Mouse (Mus musculus) induced T-regulatory cell, adult 2 months (primary cell): ENCODE data around the gene Map3k1.

Experiments used
- DNase-seq: peaks from one replicate; pipeline ENCODE4 v3.0.0-alpha.2; 2012; ENCODE audit warnings: low read depth

Map3k1 gene

GRCm38 (mm10) chr13:111791596-111791995 lies 17.2 kb downstream of the Map3k1 start:
- no peak for DNase-seq

- no peak for DNase-seq
These were observed 19.2 kb downstream of the Map3k1 start for GRCm38 (mm10) chr13:111789420-111790065.

- DNase-seq = no peak
These were observed 19.9 kb downstream of the Map3k1 start for GRCm38 (mm10) chr13:111788882-111789281.

- peak; percentile 90 for DNase-seq
These were observed 20.8 kb downstream of the Map3k1 start for GRCm38 (mm10) chr13:111787857-111788619.

- DNase-seq = no peak
These were observed 22.2 kb downstream of the Map3k1 start for GRCm38 (mm10) chr13:111786584-111786983.

GRCm38 (mm10) chr13:111783451-111783850 lies 25.3 kb downstream of the Map3k1 start:
- DNase-seq = no peak

- DNase-seq = no peak
These were observed 29.3 kb downstream of the Map3k1 start for GRCm38 (mm10) chr13:111779471-111779870.

- peak; percentile 55 for DNase-seq
These were observed 30.2 kb downstream of the Map3k1 start for GRCm38 (mm10) chr13:111778606-111779005.

GRCm38 (mm10) chr13:111777865-111778264 lies 30.9 kb downstream of the Map3k1 start:
- DNase-seq = no peak

GRCm38 (mm10) chr13:111777179-111777578 lies 31.6 kb downstream of the Map3k1 start:
- DNase-seq = peak; percentile 39

GRCm38 (mm10) chr13:111772075-111772474 lies 36.7 kb downstream of the Map3k1 start:
- peak; percentile 65 for DNase-seq

- DNase-seq = peak; percentile 68
These were observed 37.6 kb downstream of the Map3k1 start for GRCm38 (mm10) chr13:111771232-111771631.

GRCm38 (mm10) chr13:111770776-111771175 lies 38.0 kb downstream of the Map3k1 start:
- DNase-seq = no peak

GRCm38 (mm10) chr13:111762526-111762925 lies 46.3 kb downstream of the Map3k1 start:
- DNase-seq = no peak

- DNase-seq = no peak
These were observed 51.8 kb downstream of the Map3k1 start for GRCm38 (mm10) chr13:111756986-111757385.

GRCm38 (mm10) chr13:111755937-111756336 lies 52.9 kb downstream of the Map3k1 start:
- no peak for DNase-seq

GRCm38 (mm10) chr13:111755377-111755776 lies 53.4 kb downstream of the Map3k1 start:
- no peak for DNase-seq

- no peak for DNase-seq
These were observed 55.5 kb downstream of the Map3k1 start for GRCm38 (mm10) chr13:111753321-111753720.

- DNase-seq = no peak
These were observed 60.3 kb downstream of the Map3k1 start for GRCm38 (mm10) chr13:111748301-111749062.

- no peak for DNase-seq
These were observed 62.0 kb downstream of the Map3k1 start for GRCm38 (mm10) chr13:111746831-111747230.

GRCm38 (mm10) chr13:111745216-111745615 lies 63.6 kb downstream of the Map3k1 start:
- DNase-seq = no peak

- DNase-seq = no peak
These were observed 64.4 kb downstream of the Map3k1 start for GRCm38 (mm10) chr13:111744233-111745000.
